Mouse (Mus musculus): ENCODE data around the gene Sox13. TPM values are rescaled to one million over a fixed set of nuclear protein-coding genes. Genes with fewer than 3 reads are reported as not detected.
A peak's percentile ranks its signal among the peaks of the same experiment; 100 is the strongest.

Sox13 gene
- polyA plus RNA-seq, 1 experiment from 2014 or later, result 4.4 TPM

- no peak overlapping the region for H3K27ac ChIP-seq (ENCODE audit: low read length)
- WGBS, result 51% methylated on average over 8 of the region's 8 CpGs
- H3K4me1 ChIP-seq (replicated peaks; ENCODE audit: control insufficient read depth, insufficient read depth, low read length), result no peaks in the 10 kb centered on the region; the same call in 1 of the 2 replicates
- no peak for ATAC-seq
- no peak overlapping the region for H3K9ac ChIP-seq (replicated peaks; ENCODE audit: low read depth, low read length)
- H3K4me2 ChIP-seq (ENCODE audit: low read length), result no peak overlapping the region
- no peak overlapping the region for H3K4me3 ChIP-seq (replicated peaks; ENCODE audit: low read length)
- H3K9me3 ChIP-seq (ENCODE audit: control insufficient read depth, low read length), result no peaks in the 10 kb centered on the region
- no peaks in the 10 kb centered on the region for H3K36me3 ChIP-seq (ENCODE audit: control insufficient read depth, insufficient read depth)
- H3K27me3 ChIP-seq (replicated peaks; ENCODE audit: control insufficient read depth, insufficient read depth, low read length), result no peaks in the 10 kb centered on the region
These were observed 12.6 kb downstream of the Sox13 start for GRCm38 (mm10) chr1:133411506-133412147.

DNA sequence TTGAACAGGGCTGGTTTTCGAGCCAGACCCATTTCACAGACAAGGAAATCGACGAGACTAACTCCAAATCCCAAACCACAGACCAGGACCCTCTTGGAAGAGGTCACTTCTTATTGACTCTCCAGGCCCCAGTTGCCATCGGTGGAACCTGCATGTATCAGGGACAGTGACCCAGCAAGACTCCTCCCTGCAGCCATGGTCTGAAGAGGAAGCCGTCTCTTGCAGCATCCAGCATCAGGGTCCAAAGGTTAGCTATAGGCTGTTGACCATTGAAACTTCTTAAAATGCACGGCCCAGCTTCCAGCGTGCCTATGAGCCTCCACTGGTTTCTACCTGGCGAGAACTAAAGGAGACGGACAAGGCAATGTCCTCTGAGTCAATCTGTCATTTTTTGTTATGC lies 14.4 kb downstream of the Sox13 start:
- 78% methylated on average over 9 of the region's 9 CpGs for WGBS
- Histone ChIP-seq H3K9ac (replicated peaks; ENCODE audit: low read depth, low read length) (no peak overlapping the region), H3K4me3 (replicated peaks; ENCODE audit: low read length) (no peak overlapping the region), H3K4me2 (ENCODE audit: low read length) (no peak overlapping the region), H3K9me3 (ENCODE audit: control insufficient read depth, low read length) (no peaks in the 10 kb centered on the region), H3K27me3 (replicated peaks; ENCODE audit: control insufficient read depth, insufficient read depth, low read length) (no peaks in the 10 kb centered on the region), H3K4me1 (replicated peaks; ENCODE audit: control insufficient read depth, insufficient read depth, low read length) (no peaks in the 10 kb centered on the region; the same call in 1 of the 2 replicates), H3K36me3 (ENCODE audit: control insufficient read depth, insufficient read depth) (no peaks in the 10 kb centered on the region), H3K27ac (ENCODE audit: low read length) (no peak overlapping the region)
- ATAC-seq, result no peak

- Histone ChIP-seq H3K9ac (replicated peaks; ENCODE audit: low read depth, low read length) (no peak overlapping the region), H3K9me3 (ENCODE audit: control insufficient read depth, low read length) (no peaks in the 10 kb centered on the region), H3K27ac (ENCODE audit: low read length) (no peak overlapping the region), H3K4me3 (replicated peaks; ENCODE audit: low read length) (no peak overlapping the region), H3K36me3 (ENCODE audit: control insufficient read depth, insufficient read depth) (no peaks in the 10 kb centered on the region), H3K4me1 (replicated peaks; ENCODE audit: control insufficient read depth, insufficient read depth, low read length) (no peaks in the 10 kb centered on the region; the same call in 1 of the 2 replicates), H3K4me2 (ENCODE audit: low read length) (no peak overlapping the region), H3K27me3 (replicated peaks; ENCODE audit: control insufficient read depth, insufficient read depth, low read length) (no peaks in the 10 kb centered on the region)
- 22% methylated on average over 6 of the region's 6 CpGs for WGBS
- ATAC-seq, result no peak
These were observed 15.2 kb downstream of the Sox13 start for GRCm38 (mm10) chr1:133408880-133409516.

GRCm38 (mm10) chr1:133408321-133408720 lies 15.9 kb downstream of the Sox13 start:
- H3K27ac ChIP-seq (ENCODE audit: low read length), result no peak overlapping the region

GRCm38 (mm10) chr1:133407436-133407835 lies 16.7 kb downstream of the Sox13 start:
- WGBS, result 76% methylated on average over 6 of the region's 6 CpGs

More at GRCm38 (mm10) chr1:133408321-133408720, 15.9 kb downstream of the Sox13 start:
- H3K4me3 ChIP-seq (replicated peaks; ENCODE audit: low read length), result no peak overlapping the region
- WGBS, result 72% methylated on average over 9 of the region's 9 CpGs
- ATAC-seq, result no peak
- no peak overlapping the region for H3K9ac ChIP-seq (replicated peaks; ENCODE audit: low read depth, low read length)
- no peaks in the 10 kb centered on the region for H3K9me3 ChIP-seq (ENCODE audit: control insufficient read depth, low read length)
- H3K36me3 ChIP-seq (ENCODE audit: control insufficient read depth, insufficient read depth), result no peaks in the 10 kb centered on the region
- no peaks in the 10 kb centered on the region for H3K27me3 ChIP-seq (replicated peaks; ENCODE audit: control insufficient read depth, insufficient read depth, low read length)
- H3K4me1 ChIP-seq (replicated peaks; ENCODE audit: control insufficient read depth, insufficient read depth, low read length), result no peaks in the 10 kb centered on the region; the same call in 1 of the 2 replicates
- H3K4me2 ChIP-seq (ENCODE audit: low read length), result no peak overlapping the region

GRCm38 (mm10) chr1:133406614-133407013 lies 17.6 kb downstream of the Sox13 start:
- no peaks in the 10 kb centered on the region for H3K27me3 ChIP-seq (replicated peaks; ENCODE audit: control insufficient read depth, insufficient read depth, low read length)
- H3K27ac ChIP-seq (ENCODE audit: low read length), result no peak overlapping the region
- ATAC-seq, result no peak
- H3K4me1 ChIP-seq (replicated peaks; ENCODE audit: control insufficient read depth, insufficient read depth, low read length), result no peaks in the 10 kb centered on the region; the same call in 1 of the 2 replicates
- 84% methylated on average over 7 of the region's 7 CpGs for WGBS
- H3K9me3 ChIP-seq (ENCODE audit: control insufficient read depth, low read length), result no peaks in the 10 kb centered on the region
- H3K36me3 ChIP-seq (ENCODE audit: control insufficient read depth, insufficient read depth), result no peaks in the 10 kb centered on the region
- H3K4me3 ChIP-seq (replicated peaks; ENCODE audit: low read length), result no peak overlapping the region
- H3K9ac ChIP-seq (replicated peaks; ENCODE audit: low read depth, low read length), result no peak overlapping the region
- no peak overlapping the region for H3K4me2 ChIP-seq (ENCODE audit: low read length)

More at GRCm38 (mm10) chr1:133407436-133407835, 16.7 kb downstream of the Sox13 start:
- Histone ChIP-seq H3K36me3 (ENCODE audit: control insufficient read depth, insufficient read depth) (no peaks in the 10 kb centered on the region), H3K4me1 (replicated peaks; ENCODE audit: control insufficient read depth, insufficient read depth, low read length) (no peaks in the 10 kb centered on the region; the same call in 1 of the 2 replicates), H3K9me3 (ENCODE audit: control insufficient read depth, low read length) (no peaks in the 10 kb centered on the region), H3K4me2 (ENCODE audit: low read length) (no peak overlapping the region), H3K4me3 (replicated peaks; ENCODE audit: low read length) (no peak overlapping the region), H3K27ac (ENCODE audit: low read length) (no peak overlapping the region), H3K9ac (replicated peaks; ENCODE audit: low read depth, low read length) (no peak overlapping the region), H3K27me3 (replicated peaks; ENCODE audit: control insufficient read depth, insufficient read depth, low read length) (no peaks in the 10 kb centered on the region)
- ATAC-seq, result no peak

GRCm38 (mm10) chr1:133404005-133404404 lies 20.2 kb downstream of the Sox13 start:
- Histone ChIP-seq H3K9ac (replicated peaks; ENCODE audit: low read depth, low read length) (no peak overlapping the region), H3K27me3 (replicated peaks; ENCODE audit: control insufficient read depth, insufficient read depth, low read length) (no peaks in the 10 kb centered on the region), H3K27ac (ENCODE audit: low read length) (no peak overlapping the region), H3K9me3 (ENCODE audit: control insufficient read depth, low read length) (no peaks in the 10 kb centered on the region), H3K4me3 (replicated peaks; ENCODE audit: low read length) (no peak overlapping the region), H3K4me1 (replicated peaks; ENCODE audit: control insufficient read depth, insufficient read depth, low read length) (no peaks in the 10 kb centered on the region), H3K4me2 (ENCODE audit: low read length) (no peak overlapping the region), H3K36me3 (ENCODE audit: control insufficient read depth, insufficient read depth) (no peaks in the 10 kb centered on the region)
- 93% methylated on average over 4 of the region's 4 CpGs for WGBS
- ATAC-seq, result no peak

GRCm38 (mm10) chr1:133400014-133400725 lies 24.0 kb downstream of the Sox13 start:
- 82% methylated on average over 13 of the region's 13 CpGs for whole genome bisulfite sequencing
- H3K4me3 ChIP-seq (replicated peaks; ENCODE audit: low read length), result no peak overlapping the region
- H3K36me3 ChIP-seq (ENCODE audit: control insufficient read depth, insufficient read depth), result no peaks in the 10 kb centered on the region
- H3K4me2 ChIP-seq (ENCODE audit: low read length), result no peak overlapping the region
- H3K9me3 ChIP-seq (ENCODE audit: control insufficient read depth, low read length), result no peaks in the 10 kb centered on the region
- H3K27ac ChIP-seq (ENCODE audit: low read length), result no peak overlapping the region
- H3K4me1 ChIP-seq (replicated peaks; ENCODE audit: control insufficient read depth, insufficient read depth, low read length), result peaks cover 12% of the 10 kb centered on the region
- H3K9ac ChIP-seq (replicated peaks; ENCODE audit: low read depth, low read length), result no peak overlapping the region
- ATAC-seq, result no peak
- no peaks in the 10 kb centered on the region for H3K27me3 ChIP-seq (replicated peaks; ENCODE audit: control insufficient read depth, insufficient read depth, low read length)

GRCm38 (mm10) chr1:133397483-133398237 lies 26.5 kb downstream of the Sox13 start:
- Histone ChIP-seq H3K4me3 (replicated peaks; ENCODE audit: low read length) (no peak overlapping the region), H3K4me1 (replicated peaks; ENCODE audit: control insufficient read depth, insufficient read depth, low read length) (peaks cover 17% of the 10 kb centered on the region), H3K9me3 (ENCODE audit: control insufficient read depth, low read length) (no peaks in the 10 kb centered on the region), H3K27me3 (replicated peaks; ENCODE audit: control insufficient read depth, insufficient read depth, low read length) (no peaks in the 10 kb centered on the region), H3K27ac (ENCODE audit: low read length) (peak overlapping the region; percentile 49), H3K36me3 (ENCODE audit: control insufficient read depth, insufficient read depth) (no peaks in the 10 kb centered on the region), H3K4me2 (ENCODE audit: low read length) (peak overlapping the region; percentile 28), H3K9ac (replicated peaks; ENCODE audit: low read depth, low read length) (peak overlapping the region; percentile 46)
- peak; percentile 41 for ATAC-seq
- whole genome bisulfite sequencing, result 2% methylated on average over 17 of the region's 17 CpGs
